Mouse (Mus musculus) liver, embryonic 14 days (tissue): ENCODE measurements around the gene Tvp23a. TPM values are rescaled to one million over a fixed set of nuclear protein-coding genes. Genes with fewer than 3 reads are reported as not detected.

Experiments used
- polyA plus RNA-seq: library from polyadenylated mRNA; depleted of rRNA; stranded (reverse); fragments of >200 nt; gene quantifications from 2 replicates; pipeline ENCODE4 v1.2.3, GENCODE M21; 2012; rRNA removed

Gene Tvp23a
- 0.22 and 0.35 TPM in 2 replicates for polyA plus RNA-seq

GRCm38 (mm10) chr16:10447264-10447594 is at the start of gene Tvp23a:
Gene Tvp23a, minus strand, starts transcription at chr16:10447362.

GRCm38 (mm10) chr16:10479857-10480256 is 32.7 kb upstream of the Tvp23a start, which contains the start of gene Ciita:
Gene Ciita, plus strand, starts transcription at chr16:10480059.

GRCm38 (mm10) chr16:10411764-10412746 is 35.1 kb downstream of the Tvp23a start, which contains the start of gene Nubp1:
Gene Nubp1, plus strand, starts transcription at chr16:10411948.

GRCm38 (mm10) chr16:10394699-10395540 is 52.2 kb downstream of the Tvp23a start, which contains the start of gene Tekt5:
Gene Tekt5, minus strand, starts transcription at chr16:10395490.

Other genes with a start within 250 kb of the Tvp23a start
- 3.8 and 3.9 TPM in 2 replicates for gene Emp2, start 133.4 kb downstream of the Tvp23a start, polyA plus RNA-seq
- gene Tekt5, start 51.9 kb downstream of the Tvp23a start, polyA plus RNA-seq = 0.15 and 0.18 TPM in 2 replicates
- gene Nubp1, start 35.4 kb downstream of the Tvp23a start, polyA plus RNA-seq = 19.8 and 21.0 TPM in 2 replicates
- 0.03 and 0.05 TPM in 2 replicates for gene Ciita, start 32.7 kb upstream of the Tvp23a start, polyA plus RNA-seq
- 3.9 and 4.6 TPM in 2 replicates for gene Dexi, start 95.7 kb upstream of the Tvp23a start, polyA plus RNA-seq
- gene Clec16a, start 98.0 kb upstream of the Tvp23a start, polyA plus RNA-seq = 2.4 and 3.1 TPM in 2 replicates